Mouse (Mus musculus): ENCODE results near the gene Wdr70.
"Not testable (repeated sequence)": the region's sequence is repeated elsewhere in the genome, so short reads cannot be mapped to it uniquely, and the experiment has no call there.

The Wdr70 gene

DNA sequence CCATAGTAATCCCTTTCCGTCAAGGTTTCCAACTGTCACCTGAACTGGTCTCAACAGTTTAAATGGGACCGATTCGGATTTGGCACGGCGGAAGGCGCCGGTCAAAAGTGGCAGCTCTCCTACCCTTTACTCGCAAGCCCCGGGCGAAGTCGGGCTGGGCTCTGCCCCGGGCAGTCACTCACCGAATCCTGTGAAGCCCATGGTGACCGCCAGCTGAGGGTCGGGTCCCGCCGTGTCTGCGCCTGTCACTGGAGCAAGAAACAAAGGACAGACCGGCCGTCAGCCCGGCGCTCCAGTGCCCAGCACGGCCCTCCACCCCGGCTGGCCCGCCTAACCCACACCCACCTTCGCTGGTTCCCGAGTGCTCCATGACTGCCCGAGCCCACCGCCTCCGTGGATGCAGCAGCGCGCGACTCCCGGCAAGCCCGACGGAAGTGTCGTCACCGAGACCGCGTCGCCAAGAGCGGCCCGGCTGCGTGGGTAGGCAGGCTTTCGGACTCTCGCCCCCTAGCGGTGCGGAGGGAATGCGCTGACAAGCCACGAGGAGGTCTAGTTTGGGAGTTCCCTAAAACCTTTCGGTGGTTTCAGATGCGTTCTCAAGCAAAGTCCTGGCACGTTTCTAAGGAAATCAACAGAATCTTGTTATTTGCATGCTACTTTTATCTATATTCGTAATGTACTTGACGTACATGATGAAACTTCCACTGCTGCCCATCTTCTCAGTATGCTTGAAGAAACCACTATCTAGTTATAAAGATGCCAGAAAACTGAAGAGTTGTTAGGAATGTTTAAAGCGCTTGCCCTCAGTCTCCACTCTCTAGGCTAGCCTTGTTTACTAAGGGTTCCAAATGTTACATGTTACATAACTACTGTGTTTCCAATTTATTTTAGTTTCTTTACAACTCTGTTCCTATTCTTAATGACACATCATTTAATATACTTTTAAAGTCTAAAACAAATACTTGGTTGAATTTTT lies at the start of gene Wdr70:
Wdr70 (minus strand) TSS at position 436 of the 976 bp plus-strand sequence.
- DNase-seq (ENCODE audit: low spot score in 2 of 2) = peak; percentile 98 to 99

DNA sequence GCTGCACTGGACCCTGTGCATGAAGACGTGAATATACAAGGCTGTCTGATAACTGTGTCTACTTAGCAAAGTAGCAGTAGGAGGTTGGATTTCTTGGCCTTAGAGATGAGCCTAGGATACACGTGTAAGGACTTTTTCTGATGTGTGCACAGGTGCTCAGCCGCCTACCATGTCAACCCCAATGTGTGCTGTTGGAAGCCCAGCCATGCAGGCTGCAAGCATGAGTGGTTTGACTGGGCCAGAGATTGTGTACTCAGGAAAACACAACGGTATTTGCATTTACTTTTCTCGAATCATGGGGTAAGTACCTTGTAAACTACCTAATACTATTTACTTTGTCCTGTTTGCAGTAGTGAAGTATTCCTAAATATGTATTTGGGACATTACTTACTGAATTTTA lies 36.6 kb upstream of the Wdr70 start:
- DNase-seq (ENCODE audit: low spot score in 2 of 2) = no peak

DNA sequence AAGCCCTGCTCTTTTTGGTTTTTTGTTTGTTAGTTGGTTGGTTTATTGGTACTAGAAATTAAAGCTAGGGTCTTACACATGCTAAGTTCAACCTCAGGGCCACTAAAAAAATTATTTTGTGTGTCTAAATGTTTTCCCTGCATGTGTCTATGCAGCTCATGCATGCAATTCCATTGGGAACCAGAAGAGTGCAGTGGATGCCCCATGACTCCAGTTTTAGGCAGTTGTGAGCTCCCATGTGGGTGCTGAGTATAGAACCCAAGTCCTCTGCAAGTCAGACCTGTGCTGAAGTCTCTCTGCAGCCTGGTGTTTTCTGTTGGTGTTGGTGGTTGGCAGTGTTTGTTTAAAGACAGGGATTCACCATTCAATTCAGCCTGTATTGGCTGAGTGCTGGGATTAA lies 32.8 kb upstream of the Wdr70 start:
- DNase-seq (ENCODE audit: low spot score in 2 of 2) = no peak

GRCm38 (mm10) chr15:8131268-8131667 lies 32.3 kb upstream of the Wdr70 start:
- no peak for DNase-seq (ENCODE audit: low spot score in 2 of 2)

DNA sequence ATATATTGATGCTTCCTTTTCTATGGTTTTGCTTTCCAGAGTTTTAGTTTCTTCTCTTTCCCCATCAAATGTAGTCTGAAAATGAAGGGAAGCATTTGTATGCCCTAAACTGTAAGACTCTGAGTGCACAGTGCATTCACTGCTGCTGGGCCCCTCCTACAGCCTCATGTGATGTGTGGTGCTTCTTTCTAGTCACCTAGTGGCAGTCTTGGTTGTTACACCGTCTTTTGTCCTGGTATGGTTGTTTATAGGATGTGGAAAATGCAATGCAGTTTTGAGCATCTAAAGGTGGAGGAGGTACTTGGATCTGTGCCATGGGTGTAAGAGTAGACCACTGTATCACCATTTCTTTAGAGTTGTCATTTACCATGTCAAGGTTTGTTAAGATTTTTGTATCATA lies 30.3 kb upstream of the Wdr70 start:
- no peak for DNase-seq (ENCODE audit: low spot score in 2 of 2)

GRCm38 (mm10) chr15:8109782-8110181 lies 10.8 kb upstream of the Wdr70 start:
- DNase-seq (ENCODE audit: low spot score in 2 of 2) = no peak

- DNase-seq (ENCODE audit: low spot score in 2 of 2) = peak; percentile 77 to 92
Measured at GRCm38 (mm10) chr15:8108966-8109743, 10.1 kb upstream of the Wdr70 start, which contains the start of gene Nup155. TSS of gene Nup155 (plus strand) at chr15:8109273.

GRCm38 (mm10) chr15:8108360-8108965 lies 9.5 kb upstream of the Wdr70 start:
- no peak for DNase-seq (ENCODE audit: low spot score in 2 of 2)

DNA sequence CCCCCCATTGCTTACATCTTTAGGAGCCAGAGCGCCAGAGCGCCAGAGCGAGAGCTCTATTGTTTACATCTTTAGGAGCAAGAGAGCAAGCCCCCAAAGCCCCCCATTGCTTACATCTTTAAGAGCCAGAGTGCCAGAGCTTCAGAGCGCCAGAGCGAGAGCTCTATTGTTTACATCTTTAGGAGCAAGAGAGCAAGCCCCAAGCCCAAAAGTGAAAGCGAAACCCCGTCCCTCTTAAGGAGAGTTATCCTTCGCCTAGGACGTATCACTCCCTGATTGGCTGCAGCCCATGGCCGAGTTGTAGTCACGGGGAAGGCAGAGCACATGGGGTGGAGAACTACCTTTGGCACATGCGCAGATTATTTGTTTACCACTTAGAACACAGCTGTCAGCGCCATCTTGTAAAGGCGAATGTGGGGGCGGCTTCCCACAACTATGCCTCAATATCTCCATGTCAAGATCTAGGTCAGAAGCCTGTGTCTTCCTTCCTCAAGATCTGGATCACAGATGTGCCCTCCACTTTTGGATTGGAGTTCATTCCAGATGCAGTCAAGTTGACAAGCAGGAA lies 3.0 kb upstream of the Wdr70 start:
- DNase-seq (ENCODE audit: low spot score in 2 of 2) = not testable (repeated sequence)

DNA sequence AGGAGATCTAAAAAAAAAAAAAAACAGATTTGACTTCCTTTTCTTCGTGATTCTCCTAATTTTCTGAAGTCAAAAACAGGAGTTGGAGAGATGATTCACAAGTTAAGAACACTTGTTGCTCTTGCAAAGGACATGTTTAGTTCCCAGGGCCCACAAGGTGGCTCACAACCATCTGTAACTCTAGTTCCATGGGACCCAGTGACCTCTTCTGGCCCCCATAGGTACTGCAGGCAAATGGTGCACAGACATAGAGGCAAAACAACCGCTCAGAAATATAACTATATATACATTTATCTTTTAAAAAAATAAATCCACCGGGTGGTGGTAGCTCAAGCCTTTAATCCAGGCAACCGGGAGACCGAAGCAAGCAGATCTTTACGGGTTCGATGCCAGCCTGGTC lies 1.2 kb downstream of the Wdr70 start:
- peak; percentile 74 to 90 for DNase-seq (ENCODE audit: low spot score in 2 of 2)

DNA sequence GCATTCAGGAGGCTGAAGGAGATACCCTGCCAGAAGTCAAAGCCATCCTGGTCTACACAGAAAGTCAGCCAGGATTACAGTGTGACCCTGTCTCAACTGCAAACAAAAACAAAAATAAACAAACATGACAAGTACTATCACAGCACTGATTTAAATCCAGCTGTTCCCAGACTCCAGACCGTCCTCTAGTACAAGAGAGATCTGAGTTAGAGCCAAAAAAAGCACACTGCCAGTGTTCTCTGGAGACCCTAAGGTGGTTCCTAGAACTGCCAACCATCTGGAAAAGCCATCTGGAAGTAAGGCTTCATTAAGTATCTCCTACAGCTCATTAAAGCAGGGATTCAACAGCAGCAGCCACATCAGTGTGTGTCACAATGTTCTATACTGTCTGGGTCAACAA lies 6.3 kb downstream of the Wdr70 start:
- not testable (repeated sequence) for DNase-seq (ENCODE audit: low spot score in 2 of 2)

- DNase-seq (ENCODE audit: low spot score in 2 of 2) = no peak
Measured at GRCm38 (mm10) chr15:8090685-8091084, 8.3 kb downstream of the Wdr70 start.

DNA sequence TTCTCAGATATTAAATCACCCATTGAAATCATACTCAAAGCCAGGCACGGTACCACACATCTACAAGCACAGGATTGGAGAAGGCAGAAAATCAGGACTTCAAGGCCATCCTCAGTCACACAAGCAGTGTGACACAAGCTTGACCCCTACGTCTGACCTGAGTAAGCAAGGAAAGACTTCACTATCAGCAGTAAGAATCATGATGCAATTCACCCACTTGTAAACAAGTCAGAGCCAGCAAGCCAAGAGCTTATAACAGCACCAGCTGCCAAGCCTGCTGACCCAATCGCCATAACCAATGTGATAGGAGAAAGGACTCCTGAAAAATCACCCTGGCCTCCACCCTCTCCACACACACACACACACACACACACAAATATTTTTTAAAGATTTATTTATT lies 10.3 kb downstream of the Wdr70 start:
- DNase-seq (ENCODE audit: low spot score in 2 of 2) = no peak

DNA sequence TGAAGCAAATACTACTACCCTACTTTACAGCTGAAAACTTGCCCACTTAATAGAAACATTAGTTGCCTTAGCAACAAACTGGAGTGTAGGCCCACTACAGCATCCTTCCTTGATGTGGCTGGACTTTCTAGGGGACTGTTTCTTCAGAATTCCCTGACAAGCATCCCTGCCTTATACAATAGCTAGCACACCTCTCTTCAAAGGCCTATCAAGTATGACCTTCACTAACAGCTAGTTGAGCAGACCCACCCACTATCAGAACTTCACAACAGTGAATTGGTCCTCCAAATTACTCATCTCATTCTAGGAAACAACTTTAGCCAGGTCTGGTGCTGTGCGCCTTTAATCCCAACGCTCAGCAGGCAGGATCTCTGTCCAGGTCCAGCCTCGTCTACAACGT lies 11.7 kb downstream of the Wdr70 start:
- no peak for DNase-seq (ENCODE audit: low spot score in 2 of 2)

- no peak for DNase-seq (ENCODE audit: low spot score in 2 of 2)
Measured at GRCm38 (mm10) chr15:8082139-8082538, 16.9 kb downstream of the Wdr70 start.

GRCm38 (mm10) chr15:8073159-8073558 lies 25.9 kb downstream of the Wdr70 start:
- not testable (repeated sequence) for DNase-seq (ENCODE audit: low spot score in 2 of 2)

GRCm38 (mm10) chr15:8065221-8065620 lies 33.8 kb downstream of the Wdr70 start:
- no peak for DNase-seq (ENCODE audit: low spot score in 2 of 2)

GRCm38 (mm10) chr15:8051177-8051576 lies 47.8 kb downstream of the Wdr70 start:
- DNase-seq (ENCODE audit: low spot score in 2 of 2) = no peak

DNA sequence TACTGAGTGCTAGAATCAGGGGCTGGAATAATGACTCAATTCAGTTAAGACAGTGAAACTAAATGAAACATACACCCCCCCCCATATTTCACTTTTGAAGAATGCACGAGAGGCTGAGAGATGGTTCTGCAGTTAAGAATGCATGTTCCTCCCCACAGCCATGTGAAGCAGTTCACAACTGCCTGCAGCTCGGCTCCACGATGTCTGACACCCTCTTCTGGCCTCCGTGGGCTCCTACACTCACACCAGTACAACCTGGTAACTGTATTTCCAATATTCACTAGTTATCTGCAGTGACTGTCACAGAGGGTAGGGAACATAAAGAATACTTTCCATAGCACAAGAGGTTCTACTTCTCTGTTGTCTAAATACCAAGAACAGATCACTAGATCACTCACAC lies 59.2 kb downstream of the Wdr70 start:
- no peak for DNase-seq (ENCODE audit: low spot score in 2 of 2)

- no peak for DNase-seq (ENCODE audit: low spot score in 2 of 2)
Measured at GRCm38 (mm10) chr15:8038457-8038856, 60.6 kb downstream of the Wdr70 start.

DNA sequence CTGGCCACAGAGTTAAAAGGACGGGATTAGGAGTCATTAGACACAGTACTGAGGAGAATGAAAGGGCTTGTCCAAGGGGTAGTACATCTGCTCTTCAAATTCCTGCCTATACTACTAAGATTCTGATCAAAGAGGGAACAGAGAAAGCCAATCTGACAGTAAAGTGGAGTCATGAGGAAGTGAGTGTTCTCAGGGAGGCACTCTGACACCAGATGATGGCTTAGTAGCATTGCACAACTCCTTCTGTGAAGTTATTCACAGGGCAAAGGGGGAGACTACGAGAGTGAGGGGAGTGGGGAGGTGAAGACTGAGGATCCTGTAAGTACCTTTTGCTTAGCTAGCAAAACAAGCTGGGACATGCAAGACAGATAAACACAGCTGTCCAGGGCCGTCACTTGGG lies 61.2 kb downstream of the Wdr70 start:
- no peak for DNase-seq (ENCODE audit: low spot score in 2 of 2)

GRCm38 (mm10) chr15:8031211-8031610 lies 67.8 kb downstream of the Wdr70 start:
- no peak for DNase-seq (ENCODE audit: low spot score in 2 of 2)
